Mouse (Mus musculus) gastrocnemius, adult 18-20 months (tissue): ENCODE measurements at regions not wholly inside any gene's neighbourhood (a gene's known extent, or its start where the extent isn't known, plus 50 kb on each side); places are given as distances from the start of the nearest gene placed in this dataset.
A peak's percentile ranks its signal among the peaks of the same experiment; 100 is the strongest.

Experiments
- DNase-seq: peaks from one replicate; pipeline ENCODE4 v3.0.0; 2021; ENCODE audit warnings: low spot score

- DNase-seq = no peak
These were observed 58.5 kb downstream of the Zfp36l2 start for GRCm38 (mm10) chr17:84129204-84129603.

- no peak for DNase-seq
These were observed 59.5 kb downstream of the Zfp36l2 start for GRCm38 (mm10) chr17:84128262-84128661.

GRCm38 (mm10) chr17:84126168-84126567 is 61.6 kb downstream of the Zfp36l2 start:
- DNase-seq = no peak

GRCm38 (mm10) chr17:84123161-84123560 is 64.6 kb downstream of the Zfp36l2 start:
- DNase-seq = no peak

GRCm38 (mm10) chr17:84122486-84123131 is 65.1 kb downstream of the Zfp36l2 start:
- no peak for DNase-seq

GRCm38 (mm10) chr17:84121291-84121690 is 66.5 kb downstream of the Zfp36l2 start:
- no peak for DNase-seq

- no peak for DNase-seq
These were observed 68.3 kb downstream of the Zfp36l2 start for GRCm38 (mm10) chr17:84119221-84120017.

GRCm38 (mm10) chr17:84118781-84119180 is 69.0 kb downstream of the Zfp36l2 start:
- DNase-seq = no peak

GRCm38 (mm10) chr17:84118271-84118670 is 69.5 kb downstream of the Zfp36l2 start:
- DNase-seq = no peak

- no peak for DNase-seq
These were observed 70.0 kb downstream of the Zfp36l2 start for GRCm38 (mm10) chr17:84117756-84118155.

GRCm38 (mm10) chr17:84116340-84117279 is 71.1 kb downstream of the Zfp36l2 start:
- DNase-seq = no peak

- no peak for DNase-seq
These were observed 71.8 kb downstream of the Zfp36l2 start for GRCm38 (mm10) chr17:84115957-84116339.

- DNase-seq = no peak
These were observed 72.6 kb downstream of the Zfp36l2 start for GRCm38 (mm10) chr17:84115133-84115532.

- no peak for DNase-seq
These were observed 73.3 kb downstream of the Zfp36l2 start for GRCm38 (mm10) chr17:84114279-84114994.

GRCm38 (mm10) chr17:84113608-84114278 is 74.0 kb downstream of the Zfp36l2 start:
- DNase-seq = peak; percentile 89

GRCm38 (mm10) chr17:84112411-84113031 is 75.2 kb downstream of the Zfp36l2 start:
- peak; percentile 79 for DNase-seq

GRCm38 (mm10) chr17:84111787-84112370 is 75.9 kb downstream of the Zfp36l2 start:
- DNase-seq = no peak

GRCm38 (mm10) chr17:84110945-84111344 is 76.8 kb downstream of the Zfp36l2 start:
- DNase-seq = no peak

- peak; percentile 68 for DNase-seq
These were observed 77.6 kb downstream of the Zfp36l2 start for GRCm38 (mm10) chr17:84110000-84110695.
